Mouse (Mus musculus) liver, embryonic 12.5 days (tissue): ENCODE results near the gene Kcnma1. TPM values are rescaled to one million over a fixed set of nuclear protein-coding genes. Genes with fewer than 3 reads are reported as not detected.

Experiments used
- ATAC-seq: fragments of 200-750 bp; cut with Nextera tagmentation; 2 replicates; pipeline ENCODE4 v1.8.0; 2017; ENCODE audit warnings: moderate number of reproducible peaks, mild to moderate bottlenecking, moderate library complexity
- H3K27ac ChIP-seq: fragments of 300-500 bp; sonication (generic); 2 replicates; pipeline ENCODE4 v1.5.1; 2016; ENCODE audit warnings: mild to moderate bottlenecking
- H3K27me3 ChIP-seq: fragments of 300-500 bp; sonication (generic); replicated peaks from 2 replicates; pipeline ENCODE4 v1.6.1; 2016; ENCODE audit warnings: mild to moderate bottlenecking, moderate library complexity
- H3K36me3 ChIP-seq: fragments of 300-500 bp; sonication (generic); 2 replicates; pipeline ENCODE4 v1.6.1; 2016; ENCODE audit warnings: mild to moderate bottlenecking, moderate library complexity
- H3K4me1 ChIP-seq: fragments of 300-500 bp; sonication (generic); 2 replicates; pipeline ENCODE4 v1.6.1; 2016
- H3K4me2 ChIP-seq: fragments of 300-500 bp; sonication (generic); 2 replicates; pipeline ENCODE4 v1.6.1; 2016; ENCODE audit warnings: mild to moderate bottlenecking, moderate library complexity
- H3K4me3 ChIP-seq: fragments of 300-500 bp; sonication (generic); 2 replicates; pipeline ENCODE4 v1.5.1; 2016; ENCODE audit warnings: mild to moderate bottlenecking, moderate library complexity
- H3K9ac ChIP-seq: fragments of 300-500 bp; sonication (generic); 2 replicates; pipeline ENCODE4 v1.6.1; 2016; ENCODE audit warnings: mild to moderate bottlenecking, moderate library complexity
- H3K9me3 ChIP-seq: fragments of 300-500 bp; sonication (generic); replicated peaks from 2 replicates; pipeline ENCODE4 v1.6.1; 2016; ENCODE audit warnings: mild to moderate bottlenecking, moderate library complexity
- WGBS: fragments of 180-500 bp; shearing (Covaris S2); methylation state at CpG from one replicate; pipeline ENCODE4 v1.1.7; 2016; ENCODE audit not compliant: insufficient replicate concordance; 5-methylcytosine and 5-hydroxymethylcytosine counted together
- polyA plus RNA-seq: library from polyadenylated mRNA; unstranded; fragments of >200 nt; fragmentation: Nextera tagmentation; extraction: Ambion mirVana; gene quantifications from 2 replicates; pipeline ENCODE4 v1.2.1, GENCODE M21; 2016

Kcnma1 gene
- polyA plus RNA-seq, 1 experiment from 2014 or later, result not detected

GRCm38 (mm10) chr14:23896036-23896435, 118.3 kb downstream of the Kcnma1 start:
- 65% methylated on average over 3 of the region's 3 CpGs for WGBS
- no peak for ATAC-seq
- H3K36me3 ChIP-seq, result no peaks in the 10 kb centered on the region

GRCm38 (mm10) chr14:23886112-23886511, 128.2 kb downstream of the Kcnma1 start:
- no peak overlapping the region for H3K4me3 ChIP-seq
- ATAC-seq, result no peak
- no peaks in the 10 kb centered on the region for H3K36me3 ChIP-seq
- no peak overlapping the region for H3K4me2 ChIP-seq
- no peak overlapping the region for H3K27ac ChIP-seq
- WGBS, result 58% methylated on average over 4 of the region's 4 CpGs
- no peaks in the 10 kb centered on the region for H3K4me1 ChIP-seq
- H3K27me3 ChIP-seq, result no peaks in the 10 kb centered on the region
- no peak overlapping the region for H3K9ac ChIP-seq
- no peaks in the 10 kb centered on the region for H3K9me3 ChIP-seq

More at GRCm38 (mm10) chr14:23896036-23896435, 118.3 kb downstream of the Kcnma1 start:
- Histone ChIP-seq H3K4me3 (no peak overlapping the region), H3K9me3 (no peaks in the 10 kb centered on the region), H3K27ac (no peak overlapping the region), H3K27me3 (no peaks in the 10 kb centered on the region; the same call in 1 of the 2 replicates), H3K4me1 (no peaks in the 10 kb centered on the region), H3K4me2 (no peak overlapping the region), H3K9ac (no peak overlapping the region)

- H3K9ac ChIP-seq, result no peak overlapping the region
- no peak overlapping the region for H3K4me2 ChIP-seq
- WGBS, result 25% methylated on average over 6 of the region's 6 CpGs
- no peaks in the 10 kb centered on the region for H3K27me3 ChIP-seq
- no peaks in the 10 kb centered on the region for H3K9me3 ChIP-seq
- H3K27ac ChIP-seq, result no peak overlapping the region
- no peak for ATAC-seq
- no peaks in the 10 kb centered on the region for H3K4me1 ChIP-seq
- H3K36me3 ChIP-seq, result no peaks in the 10 kb centered on the region
- H3K4me3 ChIP-seq, result no peak overlapping the region
Observed at GRCm38 (mm10) chr14:23885539-23885938, 128.8 kb downstream of the Kcnma1 start.

GRCm38 (mm10) chr14:23885071-23885470, 129.2 kb downstream of the Kcnma1 start:
- Histone ChIP-seq H3K27ac (no peak overlapping the region), H3K4me2 (no peak overlapping the region), H3K9ac (no peak overlapping the region), H3K4me3 (no peak overlapping the region), H3K4me1 (no peaks in the 10 kb centered on the region), H3K36me3 (no peaks in the 10 kb centered on the region), H3K27me3 (no peaks in the 10 kb centered on the region), H3K9me3 (no peaks in the 10 kb centered on the region)
- WGBS, result 65% methylated on average over 4 of the region's 4 CpGs
- no peak for ATAC-seq

- 26% methylated on average over 1 of the region's 1 CpGs for WGBS
- H3K4me2 ChIP-seq, result no peak overlapping the region
Observed at GRCm38 (mm10) chr14:23882001-23882400, 132.3 kb downstream of the Kcnma1 start.

GRCm38 (mm10) chr14:23879331-23879730, 135.0 kb downstream of the Kcnma1 start:
- H3K4me2 ChIP-seq, result no peak overlapping the region
- H3K36me3 ChIP-seq, result no peaks in the 10 kb centered on the region
- ATAC-seq, result no peak
- no peak overlapping the region for H3K9ac ChIP-seq
- no peak overlapping the region for H3K27ac ChIP-seq
- H3K27me3 ChIP-seq, result no peaks in the 10 kb centered on the region
- H3K4me1 ChIP-seq, result no peaks in the 10 kb centered on the region
- H3K9me3 ChIP-seq, result no peaks in the 10 kb centered on the region
- no peak overlapping the region for H3K4me3 ChIP-seq
- 67% methylated on average over 3 of the region's 3 CpGs for WGBS

More at GRCm38 (mm10) chr14:23882001-23882400, 132.3 kb downstream of the Kcnma1 start:
- H3K9me3 ChIP-seq, result no peaks in the 10 kb centered on the region
- H3K4me3 ChIP-seq, result no peak overlapping the region
- H3K4me1 ChIP-seq, result no peaks in the 10 kb centered on the region
- no peak overlapping the region for H3K9ac ChIP-seq
- no peak overlapping the region for H3K27ac ChIP-seq
- no peaks in the 10 kb centered on the region for H3K36me3 ChIP-seq
- ATAC-seq, result no peak
- H3K27me3 ChIP-seq, result no peaks in the 10 kb centered on the region

- Histone ChIP-seq H3K4me1 (no peaks in the 10 kb centered on the region), H3K9ac (no peak overlapping the region), H3K27me3 (no peaks in the 10 kb centered on the region), H3K9me3 (no peaks in the 10 kb centered on the region), H3K4me2 (no peak overlapping the region), H3K4me3 (no peak overlapping the region), H3K36me3 (no peaks in the 10 kb centered on the region), H3K27ac (no peak overlapping the region)
- no peak for ATAC-seq
- 70% methylated on average over 5 of the region's 5 CpGs for WGBS
Observed at GRCm38 (mm10) chr14:23877561-23877960, 136.7 kb downstream of the Kcnma1 start.

GRCm38 (mm10) chr14:23874545-23874944, 139.7 kb downstream of the Kcnma1 start:
- ATAC-seq, result no peak
- Histone ChIP-seq H3K36me3 (no peaks in the 10 kb centered on the region), H3K4me3 (no peak overlapping the region), H3K27ac (no peak overlapping the region), H3K27me3 (no peaks in the 10 kb centered on the region), H3K9me3 (no peaks in the 10 kb centered on the region), H3K9ac (no peak overlapping the region), H3K4me1 (no peaks in the 10 kb centered on the region), H3K4me2 (no peak overlapping the region)
- WGBS, result 44% methylated on average over 2 of the region's 2 CpGs

- Histone ChIP-seq H3K9me3 (no peaks in the 10 kb centered on the region), H3K4me1 (no peaks in the 10 kb centered on the region), H3K27ac (no peak overlapping the region), H3K4me2 (no peak overlapping the region), H3K9ac (no peak overlapping the region), H3K4me3 (no peak overlapping the region), H3K36me3 (no peaks in the 10 kb centered on the region), H3K27me3 (no peaks in the 10 kb centered on the region)
- 61% methylated on average over 4 of the region's 4 CpGs for WGBS
- ATAC-seq, result no peak
Observed at GRCm38 (mm10) chr14:23857034-23857433, 157.3 kb downstream of the Kcnma1 start.

GRCm38 (mm10) chr14:23854946-23855345, 159.3 kb downstream of the Kcnma1 start:
- WGBS, result 63% methylated on average over 2 of the region's 2 CpGs
- Histone ChIP-seq H3K27me3 (no peaks in the 10 kb centered on the region), H3K4me2 (no peak overlapping the region)

GRCm38 (mm10) chr14:23848529-23849141, 165.7 kb downstream of the Kcnma1 start:
- no peak overlapping the region for H3K4me2 ChIP-seq
- no peak overlapping the region for H3K27ac ChIP-seq
- no peaks in the 10 kb centered on the region for H3K9me3 ChIP-seq
- no peaks in the 10 kb centered on the region for H3K27me3 ChIP-seq
- H3K4me3 ChIP-seq, result no peak overlapping the region
- 62% methylated on average over 6 of the region's 6 CpGs for WGBS
- H3K36me3 ChIP-seq, result no peaks in the 10 kb centered on the region
- no peak overlapping the region for H3K9ac ChIP-seq
- ATAC-seq, result no peak
- H3K4me1 ChIP-seq, result no peaks in the 10 kb centered on the region

More at GRCm38 (mm10) chr14:23854946-23855345, 159.3 kb downstream of the Kcnma1 start:
- no peaks in the 10 kb centered on the region for H3K36me3 ChIP-seq
- no peak overlapping the region for H3K4me3 ChIP-seq
- no peak overlapping the region for H3K27ac ChIP-seq
- no peak for ATAC-seq
- H3K9ac ChIP-seq, result no peak overlapping the region
- no peaks in the 10 kb centered on the region for H3K9me3 ChIP-seq
- no peaks in the 10 kb centered on the region for H3K4me1 ChIP-seq

- Histone ChIP-seq H3K4me1 (no peaks in the 10 kb centered on the region), H3K9ac (no peak overlapping the region), H3K36me3 (no peaks in the 10 kb centered on the region), H3K9me3 (no peaks in the 10 kb centered on the region), H3K27me3 (no peaks in the 10 kb centered on the region), H3K4me3 (no peak overlapping the region), H3K4me2 (no peak overlapping the region), H3K27ac (no peak overlapping the region)
- ATAC-seq, result no peak
- WGBS, result 62% methylated on average over 4 of the region's 4 CpGs
Observed at GRCm38 (mm10) chr14:23846706-23847105, 167.6 kb downstream of the Kcnma1 start.

- 50% methylated on average over 3 of the region's 3 CpGs for WGBS
- ATAC-seq, result no peak
- Histone ChIP-seq H3K4me1 (no peaks in the 10 kb centered on the region), H3K27me3 (no peaks in the 10 kb centered on the region), H3K9me3 (no peaks in the 10 kb centered on the region), H3K9ac (no peak overlapping the region), H3K36me3 (no peaks in the 10 kb centered on the region), H3K4me3 (no peak overlapping the region), H3K4me2 (no peak overlapping the region), H3K27ac (no peak overlapping the region)
Observed at GRCm38 (mm10) chr14:23842025-23842424, 172.3 kb downstream of the Kcnma1 start.
